In the genomic region with DNA sequence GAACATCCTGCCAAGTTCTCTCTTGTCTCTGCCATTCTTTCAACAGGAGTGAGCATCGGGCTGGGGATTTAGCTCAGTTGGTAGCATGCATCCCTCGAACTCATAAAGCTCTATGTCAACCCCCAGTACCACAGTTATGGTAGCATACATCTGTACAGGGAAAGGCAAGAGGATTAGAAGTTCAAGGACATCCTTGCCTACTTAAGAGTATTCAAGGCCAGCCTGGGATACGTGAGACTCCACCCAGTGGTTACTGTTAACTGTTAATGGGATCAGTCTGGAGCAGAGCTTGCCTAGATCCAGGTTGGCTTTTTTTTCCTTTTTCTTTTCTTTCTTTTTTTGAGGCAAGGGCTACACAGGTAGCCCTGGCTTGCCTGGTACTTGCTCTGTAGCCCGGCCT, we compare ENCODE assay signal across 21 mouse cellular contexts. TPM values are rescaled to one million over a fixed set of nuclear protein-coding genes. Genes with fewer than 3 reads are reported as not detected.
DNase-seq lines count a peak whose midpoint lies in the region; ATAC-seq and TF ChIP-seq lines count a peak whose summit lies in the region.
"Had no signal": no experiment of that assay in that cellular context is flagged by ENCODE, and none has a peak within 500 bp of the region (broad histone marks: within the 10 kb centered on the region; RNA-seq: fewer than 3 reads in every experiment).

No protein-coding gene starts in this region.

- H3K4me1 ChIP-seq in midbrain, embryonic 11.5 days (ENCODE audit: control insufficient read depth, insufficient read depth, low read length), result peaks cover 4% of the 10 kb centered on the region
- peaks cover 7% of the 10 kb centered on the region for H3K4me1 ChIP-seq in midbrain, embryonic 16.5 days (ENCODE audit: control insufficient read depth, insufficient read depth, low read length)
- H3K4me1 ChIP-seq in ES-E14 (ENCODE audit: control insufficient read depth in 2 of 2, insufficient read depth in 2 of 2, low read length in 2 of 2, poor library complexity in 1 of 2), result peaks cover 4 to 40% of the 10 kb centered on the region in 2 experiments; a peak in 2 of 4 replicates

- peaks cover 28% of the 10 kb centered on the region for H3K27me3 ChIP-seq in midbrain, embryonic 11.5 days (ENCODE audit: control insufficient read depth, insufficient read depth, low read length)
- peaks cover 22% of the 10 kb centered on the region for H3K27me3 ChIP-seq in midbrain, embryonic 16.5 days (ENCODE audit: control insufficient read depth, insufficient read depth, low read depth, low read length)
- H3K27me3 ChIP-seq: CH12.LX had no signal

- in situ Hi-C loops in ES-E14 (cut with MboI; ENCODE audit: low sequenced_read_pairs in 2 of 2, unreplicated experiment in 2 of 2), result no loop called here

- H3K9me3 ChIP-seq in midbrain, embryonic 11.5 days (ENCODE audit: control insufficient read depth, low read length), result no peaks in the 10 kb centered on the region
- no peaks in the 10 kb centered on the region for H3K9me3 ChIP-seq in midbrain, embryonic 16.5 days (replicated peaks; ENCODE audit: control insufficient read depth, low read length, poor library complexity, severe bottlenecking)
- no peaks in the 10 kb centered on the region for H3K9me3 ChIP-seq in ES-E14 (ENCODE audit: control insufficient read depth, insufficient read depth, low read depth, low read length)
- H3K9me3 ChIP-seq: embryonic facial prominence, embryonic 10.5 days; embryonic facial prominence, embryonic 12.5 days; forebrain, embryonic 13.5 days; forebrain, embryonic 15.5 days had no signal

- H3K4me2 ChIP-seq in midbrain, embryonic 11.5 days, result no peak overlapping the region
- no peak overlapping the region for H3K4me2 ChIP-seq in midbrain, embryonic 16.5 days (ENCODE audit: low read length)
- H3K4me2 ChIP-seq: embryonic facial prominence, embryonic 12.5 days; forebrain, embryonic 13.5 days; forebrain, embryonic 15.5 days had no signal

- H3K36me3 ChIP-seq in midbrain, embryonic 11.5 days (ENCODE audit: control insufficient read depth, insufficient read depth, low read length), result no peaks in the 10 kb centered on the region
- no peaks in the 10 kb centered on the region for H3K36me3 ChIP-seq in midbrain, embryonic 16.5 days (ENCODE audit: control insufficient read depth, insufficient read depth, low read length)
- H3K36me3 ChIP-seq in ES-E14 (ENCODE audit: control insufficient read depth, insufficient read depth, low read length, poor library complexity, severe bottlenecking), result no peaks in the 10 kb centered on the region
- H3K36me3 ChIP-seq: embryonic facial prominence, embryonic 10.5 days; embryonic facial prominence, embryonic 12.5 days; forebrain, embryonic 15.5 days had no signal

- H3K9ac ChIP-seq in midbrain, embryonic 11.5 days (ENCODE audit: low read length), result no peak overlapping the region
- H3K9ac ChIP-seq in midbrain, embryonic 16.5 days (ENCODE audit: low read depth, low read length), result no peak overlapping the region
- H3K9ac ChIP-seq in ES-E14 (ENCODE audit: insufficient read depth, low read depth, low read length, poor library complexity, severe bottlenecking), result peak overlapping the region; percentile 20; the same call in 1 of the 2 replicates
- H3K9ac ChIP-seq: embryonic facial prominence, embryonic 12.5 days; forebrain, embryonic 13.5 days; forebrain, embryonic 15.5 days had no signal

- no peak for ATAC-seq in midbrain, embryonic 11.5 days (ENCODE audit: low FRiP score)
- no peak for ATAC-seq in midbrain, embryonic 16.5 days
- ATAC-seq: activated CD4-positive, CD25-positive, alpha-beta regulatory T cell, adult 4 months; CD4-positive, CD25-positive, alpha-beta regulatory T cell, adult 4 months; forebrain, embryonic 13.5 days; forebrain, embryonic 15.5 days had no signal

- no peak overlapping the region for H3K27ac ChIP-seq in midbrain, embryonic 11.5 days (ENCODE audit: low read depth, low read length)
- H3K27ac ChIP-seq in midbrain, embryonic 16.5 days (ENCODE audit: low read length), result no peak overlapping the region
- no peak overlapping the region for H3K27ac ChIP-seq in ES-E14 (ENCODE audit: insufficient read depth, low read depth, low read length, poor library complexity, severe bottlenecking)
- H3K27ac ChIP-seq: embryonic facial prominence, embryonic 10.5 days; embryonic facial prominence, embryonic 12.5 days; forebrain, embryonic 13.5 days; forebrain, embryonic 15.5 days had no signal

- DNase-seq in midbrain, embryonic 11.5 days (ENCODE audit: low spot score, missing footprints), result peak; percentile 71
- no peak for DNase-seq in ES-E14 (ENCODE audit: low read depth, low spot score)
- no peak for DNase-seq in ovary, postnatal 14 days (ENCODE audit: low spot score)
- no peak for DNase-seq in urinary bladder, postnatal 25 days (ENCODE audit: low spot score)
- DNase-seq: adrenal gland, adult 8-10 months; adrenal gland, postnatal 14 days; adrenal gland, postnatal 36 days; B cell, adult 2 months; cerebellum, adult 11-12 months; cerebellum, adult 2 months; cerebellum, adult 9-10 months; cerebellum, postnatal 10 days; cerebellum, postnatal 25 days had no signal

- 85% methylated on average over 4 of the region's 4 CpGs for WGBS in midbrain, embryonic 11.5 days
- WGBS in midbrain, embryonic 16.5 days, result 87% methylated on average over 4 of the region's 4 CpGs

- no peak overlapping the region for H3K4me3 ChIP-seq in midbrain, embryonic 11.5 days (ENCODE audit: low read depth, low read length)
- H3K4me3 ChIP-seq in midbrain, embryonic 16.5 days (ENCODE audit: low read depth, low read length), result no peak overlapping the region
- no peak overlapping the region for H3K4me3 ChIP-seq in ES-E14 (ENCODE audit: insufficient read depth in 1 of 2, low read depth in 1 of 2, low read length in 2 of 2, poor library complexity in 1 of 2, severe bottlenecking in 1 of 2)
- H3K4me3 ChIP-seq: embryonic facial prominence, embryonic 10.5 days; embryonic facial prominence, embryonic 12.5 days; forebrain, embryonic 13.5 days; forebrain, embryonic 15.5 days had no signal

TF ChIP-seq in ES-E14, 5 proteins besides CTCF, POLR2A, EP300 and RAD21:
- TF ChIP-seq CHD2 (IDR thresholded peaks at IDR 0.05; ENCODE audit: low read depth, low read length) (no peak), MAFK (IDR thresholded peaks at IDR 0.05; ENCODE audit: insufficient read depth, low read depth, low read length) (no peak), HCFC1 (IDR thresholded peaks at IDR 0.05; ENCODE audit: borderline replicate concordance, insufficient read depth, low read length) (no peak), ZNF384 (IDR thresholded peaks at IDR 0.05; ENCODE audit: low read depth, low read length) (no peak), ZC3H11A (IDR thresholded peaks at IDR 0.05; ENCODE audit: borderline replicate concordance, low read depth, low read length) (no peak)

RNA-seq across cellular contexts. Expression of a gene that starts 42.3 kb away (rescaled TPM):
- polyA plus RNA-seq in midbrain, embryonic 11.5 days (2014; fragmentation: Nextera tagmentation; extraction: Ambion mirVana), result 1.7 and 2.1 TPM in 2 replicates
- 26.4 and 29.3 TPM in 2 replicates for polyA plus RNA-seq in midbrain, embryonic 16.5 days (2015; fragmentation: Nextera tagmentation; extraction: Ambion mirVana)
- total RNA-seq in ES-E14 (2012; rRNA removed), result 0.37 and 0.40 TPM in 2 replicates
- total RNA-seq: CH12.LX had no signal
- polyA plus RNA-seq: activated CD4-positive, CD25-positive, alpha-beta regulatory T cell, adult 4 months; CD4-positive, CD25-positive, alpha-beta regulatory T cell, adult 4 months had no signal

RNA-seq across cellular contexts. Expression of a gene that starts 43.1 kb away (rescaled TPM):
- polyA plus RNA-seq in midbrain, embryonic 11.5 days (2014; fragmentation: Nextera tagmentation; extraction: Ambion mirVana), result 0.22 and 1.0 TPM in 2 replicates
- 3.7 and 4.4 TPM in 2 replicates for polyA plus RNA-seq in midbrain, embryonic 16.5 days (2015; fragmentation: Nextera tagmentation; extraction: Ambion mirVana)
- total RNA-seq in ES-E14 (2012; rRNA removed), result 2.0 and 2.2 TPM in 2 replicates
- total RNA-seq: CH12.LX had no signal
- polyA plus RNA-seq: activated CD4-positive, CD25-positive, alpha-beta regulatory T cell, adult 4 months; CD4-positive, CD25-positive, alpha-beta regulatory T cell, adult 4 months had no signal
